Mouse (Mus musculus) small intestine, adult 2 months (tissue): ENCODE results near the gene Cic.

Experiments used
- CTCF ChIP-seq: fragments of 200-500 bp; IDR thresholded peaks from 2 replicates; pipeline ENCODE4 v1.5.1; 2012; ENCODE audit warnings: low read depth, mild to moderate bottlenecking, control low read depth, inconsistent platforms, low read length, moderate library complexity, mixed read lengths; ENCODE audit not compliant: insufficient replicate concordance, insufficient read length; ENCODE audit errors: extremely low read depth
- POLR2A ChIP-seq: fragments of 200-500 bp; IDR thresholded peaks from 2 replicates; pipeline ENCODE4 v1.6.1; 2012; ENCODE audit warnings: low read depth, mild to moderate bottlenecking, control low read depth, inconsistent platforms, low read length, moderate library complexity

DNA sequence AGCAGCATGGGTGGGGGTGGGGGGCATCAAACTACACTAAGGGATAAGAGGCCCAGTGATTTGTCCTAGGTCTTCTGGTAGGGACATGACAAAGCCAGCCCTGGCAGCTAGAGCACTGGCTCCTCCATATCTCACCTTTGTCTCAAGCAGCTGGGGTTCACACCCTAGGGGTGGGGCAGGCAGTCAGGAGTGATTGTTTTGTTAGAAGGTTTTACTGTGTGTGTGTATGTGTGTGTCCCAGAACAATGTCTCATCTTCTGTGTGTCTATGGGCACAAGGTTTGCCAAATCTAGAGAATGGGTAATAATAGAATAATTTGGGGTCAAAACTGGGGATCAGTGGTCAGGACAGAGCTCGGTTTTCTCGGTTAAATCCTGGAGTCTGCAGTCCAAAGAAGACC is 38.0 kb downstream of the Cic start:
- no peak for TF ChIP-seq CTCF
- TF ChIP-seq POLR2A, result no peak
